Mouse (Mus musculus): ENCODE results near the gene Mal. TPM values are rescaled to one million over a fixed set of nuclear protein-coding genes. Genes with fewer than 3 reads are reported as not detected.

Gene Mal
- polyA plus RNA-seq, 1 experiment from 2014 or later = 0.16 TPM

GRCm38 (mm10) chr2:127587514-127587844 is 69.0 kb downstream of the Mal start:
- ATAC-seq (ENCODE audit: insufficient number of reproducible peaks, insufficient read depth, low FRiP score, low TSS enrichment, low read depth) = no peak
- Histone ChIP-seq H3K9ac (replicated peaks) (peak overlapping the region; percentile 73), H3K4me1 (replicated peaks) (peaks cover 37% of the 10 kb centered on the region), H3K36me3 (peaks cover 17% of the 10 kb centered on the region; the same call in 1 of the 2 replicates), H3K27me3 (no peaks in the 10 kb centered on the region), H3K4me2 (peak overlapping the region; percentile 75), H3K9me3 (no peaks in the 10 kb centered on the region), H3K4me3 (replicated peaks) (peak overlapping the region; percentile 77), H3K27ac (peak overlapping the region; percentile 90)
- WGBS = under 1% methylated on average over 22 of the region's 22 CpGs

GRCm38 (mm10) chr2:127586694-127587513 is 69.6 kb downstream of the Mal start, which contains the start of the genes Zfp661 and Mrps5:
Gene Zfp661 (minus strand): TSS chr2:127587094.
Gene Mrps5 (plus strand): TSS chr2:127587222.
- WGBS = 5% methylated on average over 39 of the region's 39 CpGs
- Histone ChIP-seq H3K4me3 (replicated peaks) (peak within 1 kb of the TSS; percentile 77), H3K9me3 (no peaks in the 10 kb centered on the region), H3K4me1 (replicated peaks) (peaks cover 37% of the 10 kb centered on the region), H3K27ac (peak within 1 kb of the TSS; percentile 90), H3K27me3 (no peaks in the 10 kb centered on the region), H3K4me2 (peak within 1 kb of the TSS; percentile 75), H3K36me3 (peaks cover 11% of the 10 kb centered on the region; the same call in 1 of the 2 replicates), H3K9ac (replicated peaks) (peak within 1 kb of the TSS; percentile 73)
- peak; percentile 66 for ATAC-seq (ENCODE audit: insufficient number of reproducible peaks, insufficient read depth, low FRiP score, low TSS enrichment, low read depth)

- H3K36me3 ChIP-seq = peaks cover 5% of the 10 kb centered on the region; the same call in 1 of the 2 replicates
- no peak overlapping the region for H3K27ac ChIP-seq
- H3K4me1 ChIP-seq (replicated peaks) = peaks cover 28% of the 10 kb centered on the region
- under 1% methylated on average over 24 of the region's 24 CpGs for WGBS
- peak overlapping the region; percentile 68 for H3K9ac ChIP-seq (replicated peaks)
- H3K27me3 ChIP-seq = no peaks in the 10 kb centered on the region
- peak overlapping the region; percentile 87 for H3K4me2 ChIP-seq
- no peaks in the 10 kb centered on the region for H3K9me3 ChIP-seq
- peak; percentile 88 for ATAC-seq (ENCODE audit: insufficient number of reproducible peaks, insufficient read depth, low FRiP score, low TSS enrichment, low read depth)
- peak overlapping the region; percentile 66 for H3K4me3 ChIP-seq (replicated peaks)
Measured at GRCm38 (mm10) chr2:127584436-127584858, 72.0 kb downstream of the Mal start.

Other genes with a start within 250 kb of the Mal start
- 0.30 and 0.33 TPM in 2 replicates for gene Gpat2, start 231.5 kb downstream of the Mal start, polyA plus RNA-seq (2016; fragmentation: Nextera tagmentation; extraction: Ambion mirVana)
- 23.1 and 24.2 TPM in 2 replicates for gene Fahd2a, start 212.1 kb downstream of the Mal start, polyA plus RNA-seq (2016; fragmentation: Nextera tagmentation; extraction: Ambion mirVana)
- 1.0 and 1.4 TPM in 2 replicates for gene Kcnip3, start 134.6 kb downstream of the Mal start, polyA plus RNA-seq (2016; fragmentation: Nextera tagmentation; extraction: Ambion mirVana)
- 1.2 and 1.7 TPM in 2 replicates for gene Prom2, start 115.2 kb downstream of the Mal start, polyA plus RNA-seq (2016; fragmentation: Nextera tagmentation; extraction: Ambion mirVana)
- gene Zfp661, start 69.6 kb downstream of the Mal start, polyA plus RNA-seq (2016; fragmentation: Nextera tagmentation; extraction: Ambion mirVana) = 5.6 and 6.7 TPM in 2 replicates
- gene Mrps5, start 69.5 kb downstream of the Mal start, polyA plus RNA-seq (2016; fragmentation: Nextera tagmentation; extraction: Ambion mirVana) = 153 and 162 TPM in 2 replicates
- gene Mall, start 73.2 kb upstream of the Mal start, polyA plus RNA-seq (2016; fragmentation: Nextera tagmentation; extraction: Ambion mirVana) = 1.9 and 2.1 TPM in 2 replicates
- gene Nphp1, start 132.2 kb upstream of the Mal start, polyA plus RNA-seq (2016; fragmentation: Nextera tagmentation; extraction: Ambion mirVana) = 36.2 and 44.2 TPM in 2 replicates
- gene Mtln, start 135.8 kb upstream of the Mal start, polyA plus RNA-seq (2016; fragmentation: Nextera tagmentation; extraction: Ambion mirVana) = 24.1 and 24.2 TPM in 2 replicates
- gene Bub1, start 175.2 kb upstream of the Mal start, polyA plus RNA-seq (2016; fragmentation: Nextera tagmentation; extraction: Ambion mirVana) = 84.3 and 87.0 TPM in 2 replicates
- 0.13 and 0.16 TPM in 2 replicates for gene Acoxl, start 182.2 kb upstream of the Mal start, polyA plus RNA-seq (2016; fragmentation: Nextera tagmentation; extraction: Ambion mirVana)